Mouse (Mus musculus) heart, adult 2 months (tissue): ENCODE measurements around the gene Thap4. TPM values are rescaled to one million over a fixed set of nuclear protein-coding genes. Genes with fewer than 3 reads are reported as not detected.
A peak's percentile ranks its signal among the peaks of the same experiment; 100 is the strongest.
"Not testable (repeated sequence)": the region's sequence is repeated elsewhere in the genome, so short reads cannot be mapped to it uniquely, and the experiment has no call there.

Experiments
- DNase-seq, 2 experiments: peaks; one replicate each; pipeline ENCODE4 v3.0.0; 2021
- H3K27ac ChIP-seq: fragments of 200-600 bp; 2 replicates; pipeline ENCODE4 v1.8.1; 2022
- H3K27me3 ChIP-seq: fragments of 200-500 bp; 2 replicates; pipeline ENCODE4 v1.6.1; 2012; ENCODE audit warnings: mild to moderate bottlenecking, low read length, inconsistent platforms, mixed read lengths; ENCODE audit not compliant: control insufficient read depth, insufficient read depth
- H3K36me3 ChIP-seq: fragments of 200-500 bp; 2 replicates; pipeline ENCODE4 v1.6.1; 2012; ENCODE audit warnings: low read length, inconsistent platforms; ENCODE audit not compliant: control insufficient read depth, insufficient read depth
- H3K4me1 ChIP-seq: fragments of 200-500 bp; 2 replicates; pipeline ENCODE4 v1.6.1; 2011; ENCODE audit warnings: low read length; ENCODE audit not compliant: control insufficient read depth, insufficient read depth
- H3K4me3 ChIP-seq: fragments of 200-600 bp; 2 replicates; pipeline ENCODE4 v1.8.1; 2022
- H3K79me2 ChIP-seq: fragments of 200-500 bp; replicated peaks from 2 replicates; pipeline ENCODE4 v1.6.1; 2012; ENCODE audit warnings: mild to moderate bottlenecking, inconsistent platforms, low read length, moderate library complexity, mixed read lengths; ENCODE audit not compliant: control insufficient read depth, insufficient read depth
- H3K9ac ChIP-seq: fragments of 200-500 bp; 2 replicates; pipeline ENCODE4 v1.6.1; 2012; ENCODE audit warnings: low read depth, mild to moderate bottlenecking, control low read depth, inconsistent platforms, low read length, mixed read lengths
- CTCF ChIP-seq: fragments of 200-600 bp; IDR thresholded peaks from 2 replicates; pipeline ENCODE4 v1.8.1; 2022; ENCODE audit warnings: antibody characterized with exemption, mild to moderate bottlenecking, moderate library complexity
- EP300 ChIP-seq: fragments of 200-500 bp; IDR thresholded peaks from 2 replicates; pipeline ENCODE4 v1.6.1; 2011; ENCODE audit warnings: low read depth, low read length, control low read depth; ENCODE audit not compliant: insufficient read depth
- POLR2A ChIP-seq: fragments of 200-500 bp; IDR thresholded peaks from 2 replicates; pipeline ENCODE4 v1.6.1; 2011; ENCODE audit warnings: mild to moderate bottlenecking, low read depth, low read length, control low read depth; ENCODE audit not compliant: insufficient read depth
- WGBS: fragments of 180-500 bp; shearing (Covaris S2); methylation state at CpG from one replicate; pipeline ENCODE4 v1.1.7; 2018; 5-methylcytosine and 5-hydroxymethylcytosine counted together
- intact Hi-C: fragments of 180-260 bp; cut with DNase I; formaldehyde crosslinking; loops from one replicate; pipeline ENCODE4 v1.15.1; 2025
- polyA plus RNA-seq: library from polyadenylated mRNA; depleted of rRNA; stranded (reverse); fragments of >200 nt; gene quantifications from 2 replicates; pipeline ENCODE4 v1.2.3, GENCODE M21; 2012; rRNA removed
- total RNA-seq, 2 experiments: library from RNA; stranded (reverse); gene quantifications; 2 replicates each; pipeline ENCODE4 v1.2.3; 2021

Thap4 gene
- total and polyA plus RNA-seq, 3 experiments: 69.0 to 80.4 (median 75.0) TPM

DNA sequence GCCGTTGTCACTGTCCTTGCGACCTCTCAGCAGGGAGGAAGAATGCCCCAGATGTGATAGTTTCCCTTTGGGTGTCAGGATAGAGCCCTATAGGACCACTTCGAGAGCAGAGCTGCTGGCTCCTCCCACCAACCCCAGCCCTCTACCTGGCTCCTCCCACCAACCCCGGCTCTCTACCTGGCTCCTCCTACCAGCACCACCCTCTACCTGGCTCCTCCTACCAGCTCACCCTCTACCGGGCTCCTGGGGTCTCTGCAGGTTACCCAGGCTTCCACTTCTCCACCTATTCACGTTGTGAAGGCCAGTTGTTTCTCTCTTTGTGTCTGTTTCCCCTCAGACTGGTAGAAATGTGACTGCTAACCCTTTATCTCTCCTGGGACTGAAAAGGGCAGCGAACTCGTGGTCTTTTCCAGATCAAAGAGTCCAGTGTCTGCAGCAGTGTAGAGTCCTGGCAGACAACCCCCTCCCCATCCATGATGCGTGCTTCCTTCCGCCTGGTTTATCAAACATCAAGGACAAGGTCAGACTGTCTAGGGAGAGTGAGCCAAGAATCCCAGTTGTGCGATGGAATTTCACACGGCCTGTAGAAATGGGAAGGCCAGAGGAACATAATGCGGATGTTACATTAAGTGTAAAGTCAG lies 86.8 kb downstream of the Thap4 start:
- intact Hi-C loops: loop anchor here (1.0 to 5.0 kb wide), 3 partner anchors 17 to 134 kb away; partner anchors contain the start of genes Bok, Dtymk and Ing5
- H3K36me3 ChIP-seq: no peaks in the 10 kb centered on the region

DNA sequence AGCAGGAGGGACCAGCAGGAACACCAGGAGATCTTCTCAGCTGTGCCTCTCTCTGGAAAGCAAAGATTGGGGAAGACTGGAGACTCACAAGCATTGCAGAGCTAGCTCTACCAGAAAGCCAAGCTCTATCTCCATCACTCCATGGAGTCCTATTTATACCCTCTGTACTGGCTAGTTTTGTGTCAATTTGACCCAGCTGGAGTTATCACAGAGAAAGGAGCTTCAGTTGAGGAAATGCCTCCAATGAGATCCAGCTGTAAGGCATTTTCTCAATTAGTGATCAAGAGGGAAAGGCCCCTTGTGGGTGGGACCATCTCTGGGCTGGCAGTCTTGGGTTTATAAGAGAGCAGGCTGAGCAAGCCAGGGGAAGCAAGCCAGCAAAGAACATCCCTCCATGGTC lies 96.1 kb downstream of the Thap4 start, which contains the start of gene Stk25:
Gene Stk25, minus strand, starts transcription at position 101 of the 400 bp plus-strand sequence.
- H3K4me3 ChIP-seq, intact Hi-C loops, H3K4me1 ChIP-seq, H3K27me3 ChIP-seq, H3K36me3 ChIP-seq, H3K27ac ChIP-seq, H3K9ac ChIP-seq, H3K79me2 ChIP-seq, DNase-seq: not testable (repeated sequence)

More for the DNA sequence above, 86.8 kb downstream of the Thap4 start:
- WGBS: 19% methylated on average over 13 of the region's 13 CpGs
- no peak overlapping the region for H3K9ac ChIP-seq
- H3K79me2 ChIP-seq: no peaks in the 10 kb centered on the region
- no peaks in the 10 kb centered on the region for H3K27me3 ChIP-seq
- peak overlapping the region; percentile 40 for H3K27ac ChIP-seq
- H3K4me1 ChIP-seq: peaks cover 1% of the 10 kb centered on the region; the same call in 1 of the 2 replicates
- no peak overlapping the region for H3K4me3 ChIP-seq
- TF ChIP-seq CTCF (no peak), EP300 (no peak), POLR2A (no peak)
- DNase-seq: no peak

DNA sequence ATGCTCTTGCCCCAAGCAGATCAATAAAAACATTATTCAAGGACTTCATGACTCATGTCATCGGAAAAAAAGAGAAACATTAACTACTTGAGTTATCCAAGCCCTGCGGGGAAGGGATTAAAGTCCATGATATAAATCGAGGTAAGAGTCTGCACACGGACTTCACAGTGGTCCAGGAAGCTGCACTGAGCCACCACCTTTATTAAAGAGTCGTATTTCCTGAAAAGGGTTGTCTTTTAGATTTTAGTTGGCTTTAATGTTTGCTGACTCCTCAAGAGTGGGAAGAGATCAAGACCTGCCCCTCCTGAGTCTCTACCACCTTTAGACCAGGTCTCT lies 97.7 kb downstream of the Thap4 start:
- Histone ChIP-seq H3K79me2 (no peaks in the 10 kb centered on the region), H3K4me3 (no peak overlapping the region), H3K36me3 (no peaks in the 10 kb centered on the region), H3K27ac (no peak overlapping the region), H3K9ac (no peak overlapping the region), H3K4me1 (no peaks in the 10 kb centered on the region), H3K27me3 (no peaks in the 10 kb centered on the region)
- intact Hi-C loops: no loop called here
- WGBS: 77% methylated on average over 5 of the region's 5 CpGs
- no peak for TF ChIP-seq POLR2A
- TF ChIP-seq CTCF: no peak
- no peak for TF ChIP-seq EP300
- DNase-seq: no peak

DNA sequence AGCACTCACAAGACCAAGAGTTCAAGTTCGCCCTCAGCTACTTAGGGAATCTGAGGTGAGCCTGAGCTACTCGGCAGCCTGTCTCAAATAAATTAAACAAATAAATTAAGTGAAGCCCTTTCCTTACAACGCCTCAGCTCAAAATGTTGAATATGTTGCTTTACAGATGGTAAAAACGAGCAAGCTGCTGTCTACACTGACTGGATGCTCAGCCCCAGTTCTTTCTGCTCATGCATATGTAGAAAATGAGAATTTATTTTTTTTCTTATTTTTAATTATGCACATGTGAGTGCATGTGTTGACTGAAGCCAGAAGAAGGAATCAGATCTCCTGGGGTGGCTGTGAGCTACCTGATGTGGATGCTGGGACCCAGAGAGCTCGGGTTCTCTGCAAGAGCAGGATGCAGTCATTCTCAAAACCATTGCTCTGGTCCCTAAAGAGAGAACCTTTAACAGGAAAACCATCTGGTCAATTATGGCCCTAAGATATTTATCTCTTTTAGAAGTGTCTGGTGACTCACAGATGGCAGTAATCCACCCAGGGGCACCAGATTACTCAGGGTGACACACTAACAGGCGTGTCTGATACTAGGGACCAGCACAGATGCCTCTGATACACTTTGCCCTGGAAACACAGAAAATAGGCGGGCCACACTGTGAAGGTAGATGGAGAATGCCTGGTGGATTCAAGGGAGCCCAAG lies 98.2 kb downstream of the Thap4 start:
- intact Hi-C loops: no loop called here
- 75% methylated on average over 7 of the region's 7 CpGs for WGBS
- Histone ChIP-seq H3K79me2 (no peaks in the 10 kb centered on the region), H3K4me1 (no peaks in the 10 kb centered on the region), H3K4me3 (no peak overlapping the region), H3K27me3 (no peaks in the 10 kb centered on the region), H3K9ac (no peak overlapping the region), H3K27ac (no peak overlapping the region), H3K36me3 (no peaks in the 10 kb centered on the region)
- no peak for TF ChIP-seq CTCF
- no peak for TF ChIP-seq EP300
- no peak for TF ChIP-seq POLR2A
- no peak for DNase-seq

DNA sequence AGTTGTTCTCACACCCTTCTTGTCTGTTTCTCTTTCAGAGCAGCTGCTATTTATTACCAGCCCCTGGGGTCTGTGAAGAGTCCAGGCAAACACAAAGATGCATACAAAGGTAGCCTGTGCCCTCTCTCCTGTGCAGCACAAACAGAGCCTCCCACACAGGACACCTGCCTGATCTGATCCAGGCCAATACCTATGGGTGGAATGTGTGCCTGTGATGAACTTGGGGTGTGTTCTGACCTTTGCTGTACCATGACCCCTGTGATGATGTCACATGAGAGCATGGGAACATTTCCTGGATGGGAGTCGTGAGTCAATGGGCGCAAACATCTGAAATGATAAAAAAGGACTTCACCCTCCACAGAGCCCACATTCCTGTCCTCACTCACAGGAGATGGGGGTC lies 99.9 kb downstream of the Thap4 start:
- 44% methylated on average over 2 of the region's 2 CpGs for WGBS
- no peak overlapping the region for H3K4me3 ChIP-seq
- no peaks in the 10 kb centered on the region for H3K27me3 ChIP-seq
- H3K27ac ChIP-seq: no peak overlapping the region
- TF ChIP-seq CTCF (no peak), POLR2A (no peak), EP300 (no peak)
- H3K36me3 ChIP-seq: no peaks in the 10 kb centered on the region
- H3K4me1 ChIP-seq: no peaks in the 10 kb centered on the region
- intact Hi-C loops: no loop called here
- H3K9ac ChIP-seq: no peak overlapping the region
- H3K79me2 ChIP-seq: no peaks in the 10 kb centered on the region
- no peak for DNase-seq

DNA sequence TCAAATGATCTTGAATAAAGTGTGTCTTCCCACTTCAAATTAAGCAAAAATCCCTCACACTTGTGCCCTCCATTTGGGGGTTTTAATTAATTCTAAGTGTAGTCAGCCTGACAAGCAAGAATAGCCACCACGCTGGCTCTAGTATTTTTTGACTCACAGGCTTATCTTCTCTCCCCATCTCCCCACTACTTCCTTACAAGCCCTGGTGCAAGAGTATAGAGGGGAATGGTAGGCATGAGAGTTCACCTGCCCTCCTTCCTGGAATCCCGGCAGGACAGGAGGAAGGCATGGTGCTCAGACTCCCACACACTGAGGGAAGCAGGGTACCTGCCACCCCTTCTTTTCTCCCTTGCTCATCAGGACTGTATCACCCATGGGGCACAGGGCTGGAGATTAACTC lies 100.4 kb downstream of the Thap4 start:
- no peak overlapping the region for H3K27ac ChIP-seq
- no peak for DNase-seq
- intact Hi-C loops: no loop called here
- no peaks in the 10 kb centered on the region for H3K4me1 ChIP-seq
- WGBS: 22% methylated on average over 2 of the region's 2 CpGs
- no peak overlapping the region for H3K4me3 ChIP-seq
- TF ChIP-seq EP300 (no peak), CTCF (no peak), POLR2A (no peak)
- H3K27me3 ChIP-seq: no peaks in the 10 kb centered on the region
- no peaks in the 10 kb centered on the region for H3K36me3 ChIP-seq
- no peak overlapping the region for H3K9ac ChIP-seq
- H3K79me2 ChIP-seq: no peaks in the 10 kb centered on the region

Other genes starting within 250 kb of the Thap4 start
- 10 to 100 TPM; 18.5 to 21.5 TPM for gene Farp2, start 242.8 kb downstream of the Thap4 start, total RNA-seq
- gene Farp2, start 242.8 kb downstream of the Thap4 start, polyA plus RNA-seq: 6.6 and 13.0 TPM in 2 replicates
- gene Stk25, start 96.2 kb downstream of the Thap4 start, total RNA-seq: 100 to 1,000 TPM in 1 of 2 experiments, 10 to 100 TPM in 1; 81.2 to 104 TPM
- gene Stk25, start 96.2 kb downstream of the Thap4 start, polyA plus RNA-seq: 90.4 and 143 TPM in 2 replicates
- 1 to 10 TPM; 3.0 to 3.1 TPM for gene Bok, start 69.2 kb downstream of the Thap4 start, total RNA-seq
- gene Bok, start 69.2 kb downstream of the Thap4 start, polyA plus RNA-seq: 5.9 and 9.0 TPM in 2 replicates
- gene Atg4b, start 3.4 kb downstream of the Thap4 start, total RNA-seq: 10 to 100 TPM; 33.6 to 36.4 TPM
- gene Atg4b, start 3.4 kb downstream of the Thap4 start, polyA plus RNA-seq: 27.7 and 33.4 TPM in 2 replicates
- gene Dtymk, start 47.1 kb upstream of the Thap4 start, total RNA-seq: 10 to 100 TPM; 22.2 to 22.4 TPM
- gene Dtymk, start 47.1 kb upstream of the Thap4 start, polyA plus RNA-seq: 23.6 and 35.4 TPM in 2 replicates
- gene Ing5, start 49.1 kb upstream of the Thap4 start, total RNA-seq: 10 to 100 TPM; 13.0 to 15.1 TPM
- gene Ing5, start 49.1 kb upstream of the Thap4 start, polyA plus RNA-seq: 5.4 and 6.8 TPM in 2 replicates
- 10 to 100 TPM; 32.3 to 35.1 TPM for gene D2hgdh, start 70.0 kb upstream of the Thap4 start, total RNA-seq
- 64.1 and 72.6 TPM in 2 replicates for gene D2hgdh, start 70.0 kb upstream of the Thap4 start, polyA plus RNA-seq
- under 1 TPM; 0.65 to 0.93 TPM for gene Gal3st2, start 106.4 kb upstream of the Thap4 start, total RNA-seq
- 0.09 and 1.0 TPM in 2 replicates for gene Gal3st2, start 106.4 kb upstream of the Thap4 start, polyA plus RNA-seq
- under 1 TPM; 0.64 to 0.76 TPM for gene Gal3st2b, start 163.4 kb upstream of the Thap4 start, total RNA-seq
- 0.32 and 1.7 TPM in 2 replicates for gene Gal3st2b, start 163.4 kb upstream of the Thap4 start, polyA plus RNA-seq
- 1 to 10 TPM in 1 of 2 experiments, under 1 TPM in 1; 0.80 to 1.1 TPM for gene Gal3st2c, start 235.6 kb upstream of the Thap4 start, total RNA-seq
- 0.44 and 0.76 TPM in 2 replicates for gene Gal3st2c, start 235.6 kb upstream of the Thap4 start, polyA plus RNA-seq